Mouse (Mus musculus) hindbrain, embryonic 12.5 days (tissue): ENCODE data around the gene Cck. TPM values are rescaled to one million over a fixed set of nuclear protein-coding genes. Genes with fewer than 3 reads are reported as not detected.
"Not testable (repeated sequence)": the region's sequence is repeated elsewhere in the genome, so short reads cannot be mapped to it uniquely, and the experiment has no call there.

Experiments
- ATAC-seq: fragments of 200-750 bp; cut with Nextera tagmentation; 2 replicates; pipeline ENCODE4 v1.8.0; 2017; ENCODE audit warnings: moderate TSS enrichment; ENCODE audit not compliant: low FRiP score
- H3K27ac ChIP-seq: fragments of 300-500 bp; sonication (generic); 2 replicates; pipeline ENCODE4 v1.5.1; 2016; ENCODE audit warnings: mild to moderate bottlenecking
- H3K27me3 ChIP-seq: fragments of 300-500 bp; sonication (generic); 2 replicates; pipeline ENCODE4 v1.6.1; 2016; ENCODE audit warnings: mild to moderate bottlenecking
- H3K36me3 ChIP-seq: fragments of 300-500 bp; sonication (generic); 2 replicates; pipeline ENCODE4 v1.6.1; 2016; ENCODE audit warnings: mild to moderate bottlenecking
- H3K4me1 ChIP-seq: fragments of 300-500 bp; sonication (generic); 2 replicates; pipeline ENCODE4 v1.6.1; 2016
- H3K4me2 ChIP-seq: fragments of 300-500 bp; sonication (generic); replicated peaks from 2 replicates; pipeline ENCODE4 v1.6.1; 2016; ENCODE audit warnings: mild to moderate bottlenecking
- H3K4me3 ChIP-seq: fragments of 300-500 bp; sonication (generic); 2 replicates; pipeline ENCODE4 v1.5.1; 2016; ENCODE audit warnings: mild to moderate bottlenecking
- H3K9ac ChIP-seq: fragments of 300-500 bp; sonication (generic); 2 replicates; pipeline ENCODE4 v1.6.1; 2016; ENCODE audit warnings: mild to moderate bottlenecking, moderate library complexity
- H3K9me3 ChIP-seq: fragments of 300-500 bp; sonication (generic); replicated peaks from 2 replicates; pipeline ENCODE4 v1.6.1; 2016; ENCODE audit warnings: mild to moderate bottlenecking
- WGBS: fragments of 180-500 bp; shearing (Covaris S2); methylation state at CpG from one replicate; pipeline ENCODE4 v1.1.7; 2016; 5-methylcytosine and 5-hydroxymethylcytosine counted together
- polyA plus RNA-seq: library from polyadenylated mRNA; unstranded; fragments of >200 nt; fragmentation: Nextera tagmentation; extraction: Ambion mirVana; gene quantifications from 2 replicates; pipeline ENCODE4 v1.2.1, GENCODE M21; 2016

Gene Cck
- polyA plus RNA-seq, 1 experiment from 2014 or later, result 0.88 TPM

DNA sequence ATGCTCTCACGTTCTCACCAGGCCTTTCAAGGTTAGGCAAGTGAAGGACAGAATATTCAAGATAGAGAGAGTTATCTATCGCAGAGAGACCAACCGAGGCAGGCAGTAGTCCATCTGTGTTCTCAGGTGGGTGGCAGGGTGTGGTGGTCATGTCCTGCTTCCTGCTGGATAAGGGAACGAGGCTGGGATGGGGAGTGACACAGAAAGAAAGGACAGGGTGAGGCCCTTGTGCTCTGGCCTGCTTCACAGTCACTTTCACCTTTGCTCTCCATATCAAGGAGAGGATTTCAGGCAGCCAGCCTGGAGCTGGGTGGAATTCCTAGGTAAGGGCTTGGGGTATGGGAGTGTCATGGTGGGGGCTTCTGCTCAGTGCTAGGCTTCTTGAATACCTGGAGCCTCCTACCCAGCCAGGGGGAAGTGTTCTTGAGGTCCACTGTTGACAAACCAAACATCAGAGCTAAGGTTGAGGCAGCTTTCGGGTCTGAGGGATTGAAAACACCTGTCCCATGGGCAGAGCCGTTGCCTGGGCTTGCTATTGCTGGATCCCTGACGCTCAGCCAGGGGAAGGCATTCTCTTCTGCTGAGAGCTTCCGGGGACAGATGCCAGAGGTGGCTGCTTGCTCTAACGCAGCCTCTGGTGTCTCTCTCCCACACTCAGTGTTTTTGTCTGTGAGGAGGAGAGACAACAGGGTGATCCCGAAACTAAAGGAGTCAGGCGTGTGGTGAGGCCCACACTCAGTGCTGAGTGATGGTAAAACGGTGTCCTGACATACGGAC is 38.6 kb downstream of the Cck start:
- no peaks in the 10 kb centered on the region for H3K4me1 ChIP-seq
- no peaks in the 10 kb centered on the region for H3K9me3 ChIP-seq
- WGBS, result 91% methylated on average over 13 of the region's 13 CpGs
- H3K27me3 ChIP-seq, result no peaks in the 10 kb centered on the region
- no peak overlapping the region for H3K9ac ChIP-seq
- no peak overlapping the region for H3K4me2 ChIP-seq
- H3K36me3 ChIP-seq, result peaks cover 85% of the 10 kb centered on the region
- H3K4me3 ChIP-seq, result no peak overlapping the region
- no peak overlapping the region; the same call in 1 of the 2 replicates for H3K27ac ChIP-seq
- no peak for ATAC-seq

DNA sequence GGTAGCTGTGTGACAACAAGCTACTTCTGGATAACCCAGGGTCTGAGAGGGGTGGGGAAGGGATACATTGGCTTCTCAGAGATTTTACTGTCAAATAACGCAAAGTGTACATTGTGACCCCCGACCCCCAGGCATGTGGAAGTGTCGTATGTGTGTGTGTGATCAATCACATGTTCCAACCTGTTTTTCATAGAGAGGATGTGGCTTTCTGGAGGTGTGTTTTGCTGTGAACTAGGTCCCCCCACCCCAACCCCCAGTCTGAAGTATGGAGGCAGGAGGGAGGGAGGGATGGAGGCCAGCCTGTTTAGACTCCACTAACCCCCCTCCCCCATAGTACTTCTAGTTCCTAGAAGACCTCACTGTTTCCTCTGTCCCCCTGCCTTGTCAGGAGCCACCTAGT is 40.6 kb downstream of the Cck start:
- WGBS, result 96% methylated on average over 3 of the region's 3 CpGs
- Histone ChIP-seq H3K9me3 (no peaks in the 10 kb centered on the region), H3K9ac (no peak overlapping the region), H3K4me1 (no peaks in the 10 kb centered on the region), H3K4me3 (no peak overlapping the region), H3K27ac (no peak overlapping the region), H3K27me3 (no peaks in the 10 kb centered on the region), H3K4me2 (no peak overlapping the region), H3K36me3 (peaks cover 83% of the 10 kb centered on the region)
- ATAC-seq, result no peak

DNA sequence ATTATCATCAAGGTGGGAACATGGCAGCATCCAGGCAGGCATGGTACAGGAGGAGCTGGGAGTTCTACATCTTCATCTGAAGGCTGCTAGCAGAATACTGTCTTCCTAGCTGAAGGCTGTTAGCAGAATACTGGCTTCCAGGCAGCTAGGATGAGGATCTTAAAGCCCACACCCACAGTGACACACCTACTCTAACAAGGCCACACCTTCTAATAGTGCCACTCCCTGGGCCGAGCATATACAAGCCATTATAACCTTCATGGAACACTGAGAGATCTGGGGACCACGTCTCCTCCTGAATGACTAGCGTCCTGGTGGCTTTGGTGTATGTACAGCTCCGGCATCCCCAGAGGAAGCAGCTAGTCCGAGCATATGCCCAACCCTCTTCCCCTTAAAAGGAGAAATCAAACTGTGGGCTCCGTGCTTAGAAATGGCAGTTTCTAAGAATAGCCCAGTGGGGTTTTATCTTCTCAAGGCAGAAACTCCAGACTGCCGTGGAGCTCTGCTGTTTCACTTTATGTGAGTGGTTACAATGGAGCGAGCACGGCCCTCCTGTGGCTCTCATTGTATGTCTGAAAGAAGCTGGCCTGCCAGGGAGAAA is 43.1 kb downstream of the Cck start:
- H3K36me3 ChIP-seq, result peaks cover 88% of the 10 kb centered on the region
- H3K4me2 ChIP-seq, H3K27ac ChIP-seq, H3K27me3 ChIP-seq, H3K9me3 ChIP-seq, H3K4me3 ChIP-seq, ATAC-seq, H3K4me1 ChIP-seq, H3K9ac ChIP-seq: not testable (repeated sequence)
- 54% methylated on average over 9 of the region's 9 CpGs for WGBS

DNA sequence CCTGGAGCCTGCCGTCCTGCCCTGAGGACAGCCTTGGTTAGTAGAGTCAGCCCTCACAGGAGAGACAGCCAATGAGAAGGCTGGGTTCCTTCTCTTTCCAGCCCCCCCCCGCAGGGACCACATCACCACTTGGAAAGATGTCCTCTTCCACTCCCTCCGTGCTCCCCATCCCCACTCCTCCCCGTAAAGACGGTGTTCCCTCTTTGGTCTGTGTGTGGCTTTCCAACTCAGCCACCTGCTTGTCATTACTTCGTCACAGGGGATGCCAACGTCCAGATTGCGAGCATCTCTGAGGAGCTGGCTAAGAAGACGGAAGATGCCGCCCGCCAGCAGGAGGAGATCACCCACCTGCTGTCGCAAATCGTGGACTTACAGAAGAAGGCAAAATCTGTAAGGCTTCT is 49.1 kb downstream of the Cck start:
- H3K9me3 ChIP-seq, result no peaks in the 10 kb centered on the region
- H3K36me3 ChIP-seq, result peaks cover 78% of the 10 kb centered on the region
- H3K27me3 ChIP-seq, result no peaks in the 10 kb centered on the region
- H3K9ac ChIP-seq, result no peak overlapping the region
- no peak overlapping the region for H3K27ac ChIP-seq
- 89% methylated on average over 13 of the region's 13 CpGs for whole genome bisulfite sequencing
- H3K4me1 ChIP-seq, result no peaks in the 10 kb centered on the region
- no peak overlapping the region for H3K4me3 ChIP-seq
- no peak overlapping the region for H3K4me2 ChIP-seq
- ATAC-seq, result no peak

DNA sequence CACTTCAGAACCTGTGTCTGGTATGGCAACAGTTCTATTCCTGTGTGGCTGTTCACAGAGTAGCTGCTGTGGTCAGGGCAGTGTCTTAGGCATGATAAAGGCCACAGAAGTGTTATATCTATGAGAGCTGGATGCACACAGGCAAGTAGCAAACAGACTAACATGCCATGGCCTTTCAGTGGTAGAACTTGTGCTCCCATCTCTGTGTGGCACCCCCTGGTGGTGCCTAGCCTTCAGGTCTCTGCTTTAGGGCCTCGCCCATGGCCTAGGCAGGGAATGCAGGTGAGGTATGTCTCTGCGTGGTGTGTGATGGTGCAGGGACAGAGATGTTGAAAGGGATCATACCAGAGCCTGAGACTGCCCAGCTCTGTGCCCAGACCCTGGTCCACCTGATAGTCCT is 50.1 kb downstream of the Cck start:
- Histone ChIP-seq H3K4me1 (no peaks in the 10 kb centered on the region), H3K4me2 (no peak overlapping the region), H3K27me3 (no peaks in the 10 kb centered on the region), H3K9ac (no peak overlapping the region), H3K9me3 (no peaks in the 10 kb centered on the region), H3K36me3 (peaks cover 74% of the 10 kb centered on the region), H3K27ac (no peak overlapping the region), H3K4me3 (no peak overlapping the region)
- no peak for ATAC-seq
- 90% methylated on average over 2 of the region's 2 CpGs for WGBS

DNA sequence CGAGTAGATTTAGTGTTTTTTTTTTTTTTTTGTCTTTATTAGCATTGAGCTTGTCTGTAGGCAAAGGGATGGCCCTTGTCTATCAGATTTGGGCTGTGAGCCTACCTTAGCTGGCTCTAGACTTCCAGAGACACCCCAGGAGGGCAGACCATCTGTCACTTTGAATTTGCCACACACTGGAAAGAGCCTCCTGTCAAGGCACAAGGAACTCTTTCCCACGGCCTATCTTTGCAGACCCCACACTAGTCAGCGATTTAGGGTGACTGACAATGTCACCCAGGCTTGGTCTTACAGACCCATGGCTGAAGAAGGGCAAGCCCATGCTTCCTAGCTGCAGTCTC is 51.2 kb downstream of the Cck start:
- Histone ChIP-seq H3K4me3 (no peak overlapping the region), H3K36me3 (peaks cover 65% of the 10 kb centered on the region), H3K9me3 (no peaks in the 10 kb centered on the region), H3K27me3 (no peaks in the 10 kb centered on the region), H3K27ac (peak overlapping the region; percentile 48; the same call in 1 of the 2 replicates), H3K4me2 (no peak overlapping the region), H3K4me1 (no peaks in the 10 kb centered on the region), H3K9ac (no peak overlapping the region)
- ATAC-seq, result no peak
- 60% methylated on average over 3 of the region's 3 CpGs for WGBS

DNA sequence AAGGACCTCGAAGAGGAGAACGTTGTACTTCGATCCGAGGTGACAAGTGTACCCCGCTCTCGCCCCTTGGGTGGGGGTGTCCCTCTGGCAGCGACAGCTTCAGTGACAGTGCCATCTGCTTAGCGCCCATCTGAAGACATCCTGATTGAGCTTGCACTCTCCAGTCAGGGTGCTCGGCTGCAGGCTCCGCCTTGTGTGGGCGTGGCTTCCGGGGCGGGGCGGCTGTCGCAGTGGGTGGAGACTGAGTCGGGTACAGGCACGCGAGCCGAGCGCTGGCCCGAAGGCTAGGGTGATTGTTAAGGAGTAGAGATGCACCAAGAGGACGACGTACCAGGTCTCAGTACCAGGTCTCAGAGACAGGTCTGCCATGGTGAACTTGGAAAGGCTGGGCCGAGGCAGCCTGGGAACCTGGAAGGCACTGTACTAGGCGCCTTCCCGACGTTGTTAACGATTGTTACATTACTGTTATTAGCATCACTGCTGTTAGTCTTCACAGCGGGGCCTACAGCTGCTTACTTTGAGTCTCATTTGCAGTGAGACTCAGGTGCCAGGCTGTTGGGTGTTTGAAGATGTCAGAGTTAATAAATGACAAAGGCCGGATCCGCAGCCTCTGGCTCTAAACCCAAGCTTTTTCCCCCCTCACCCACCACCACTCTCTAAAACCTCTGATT is 51.7 kb downstream of the Cck start:
- Histone ChIP-seq H3K4me1 (no peaks in the 10 kb centered on the region), H3K9me3 (no peaks in the 10 kb centered on the region), H3K36me3 (peaks cover 60% of the 10 kb centered on the region), H3K4me2 (no peak overlapping the region), H3K4me3 (no peak overlapping the region), H3K27ac (0 out of 2 replicates have a peak overlapping the region, but pooled peaks have one; percentile 30), H3K9ac (no peak overlapping the region), H3K27me3 (no peaks in the 10 kb centered on the region)
- 69% methylated on average over 31 of the region's 31 CpGs for WGBS
- ATAC-seq, result no peak

DNA sequence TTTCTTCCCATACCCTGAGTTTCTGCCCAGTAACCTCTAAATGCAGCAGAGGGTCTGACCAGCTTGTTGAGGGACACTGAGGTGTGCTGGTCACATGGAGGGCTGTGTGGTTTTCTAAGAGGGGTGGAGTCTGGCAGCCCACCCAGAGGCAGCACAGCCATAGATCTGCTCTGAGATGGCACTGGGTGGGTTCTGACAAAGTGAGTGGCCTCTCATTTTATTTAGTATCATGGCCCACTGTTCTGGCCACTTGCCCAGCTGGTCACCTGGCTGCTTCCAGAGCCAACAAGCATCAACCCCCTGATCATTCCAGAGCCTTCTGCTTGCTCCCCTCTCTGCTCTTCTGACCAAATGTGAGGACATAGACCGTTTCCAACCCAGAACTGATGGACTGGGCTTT is 53.3 kb downstream of the Cck start:
- 91% methylated on average over 1 of the region's 1 CpGs for WGBS
- Histone ChIP-seq H3K4me3 (no peak overlapping the region), H3K9ac (no peak overlapping the region), H3K27ac (no peak overlapping the region), H3K9me3 (no peaks in the 10 kb centered on the region), H3K27me3 (no peaks in the 10 kb centered on the region), H3K4me1 (no peaks in the 10 kb centered on the region), H3K4me2 (no peak overlapping the region), H3K36me3 (peaks cover 43% of the 10 kb centered on the region)
- no peak for ATAC-seq

Other genes with a start within 250 kb of the Cck start
- gene Ulk4, start 218.5 kb downstream of the Cck start, polyA plus RNA-seq, result 147 and 164 TPM in 2 replicates
- 38.8 and 41.6 TPM in 2 replicates for gene Trak1, start 198.2 kb downstream of the Cck start, polyA plus RNA-seq
- gene Lyzl4, start 146.4 kb upstream of the Cck start, polyA plus RNA-seq, result 0.33 TPM in 1 of 2 replicates, not detected in the other
- gene Vipr1, start 147.0 kb upstream of the Cck start, polyA plus RNA-seq, result 0.44 and 0.66 TPM in 2 replicates
- 25.9 and 28.7 TPM in 2 replicates for gene Sec22c, start 209.8 kb upstream of the Cck start, polyA plus RNA-seq
- gene Ss18l2, start 214.6 kb upstream of the Cck start, polyA plus RNA-seq, result 103 and 130 TPM in 2 replicates
- gene Nktr, start 223.5 kb upstream of the Cck start, polyA plus RNA-seq, result 77.5 and 85.3 TPM in 2 replicates